Mouse (Mus musculus) midbrain, embryonic 11.5 days (tissue): ENCODE measurements around the gene Tcap. TPM values are rescaled to one million over a fixed set of nuclear protein-coding genes. Genes with fewer than 3 reads are reported as not detected.
"Not testable (repeated sequence)": the region's sequence is repeated elsewhere in the genome, so short reads cannot be mapped to it uniquely, and the experiment has no call there.

Experiments used
- ATAC-seq: fragments of 200-750 bp; cut with Nextera tagmentation; 2 replicates; pipeline ENCODE4 v1.8.0; 2017; ENCODE audit warnings: moderate TSS enrichment, moderate library complexity; ENCODE audit not compliant: low FRiP score
- DNase-seq: peaks from one replicate; pipeline ENCODE4 v3.0.0; 2015; ENCODE audit warnings: low spot score; ENCODE audit errors: missing footprints
- H3K27ac ChIP-seq: fragments of 300-500 bp; sonication (generic); 2 replicates; pipeline ENCODE4 v1.5.1; 2014; ENCODE audit warnings: low read depth, low read length
- H3K27me3 ChIP-seq: fragments of 300-500 bp; sonication (generic); 2 replicates; pipeline ENCODE4 v1.6.1; 2014; ENCODE audit warnings: mild to moderate bottlenecking, low read length, moderate library complexity, mixed read lengths; ENCODE audit not compliant: control insufficient read depth, insufficient read depth
- H3K36me3 ChIP-seq: fragments of 300-500 bp; sonication (generic); 2 replicates; pipeline ENCODE4 v1.6.1; 2014; ENCODE audit warnings: mild to moderate bottlenecking, low read length, moderate library complexity, mixed read lengths; ENCODE audit not compliant: control insufficient read depth, insufficient read depth
- H3K4me1 ChIP-seq: fragments of 300-500 bp; sonication (generic); 2 replicates; pipeline ENCODE4 v1.6.1; 2014; ENCODE audit warnings: low read length; ENCODE audit not compliant: control insufficient read depth, insufficient read depth
- H3K4me2 ChIP-seq: fragments of 300-500 bp; sonication (generic); 2 replicates; pipeline ENCODE4 v1.6.1; 2014; ENCODE audit warnings: mild to moderate bottlenecking, moderate library complexity
- H3K4me3 ChIP-seq: fragments of 300-500 bp; sonication (generic); 2 replicates; pipeline ENCODE4 v1.5.1; 2014; ENCODE audit warnings: low read depth, low read length
- H3K9ac ChIP-seq: fragments of 300-500 bp; sonication (generic); 2 replicates; pipeline ENCODE4 v1.6.1; 2014; ENCODE audit warnings: low read length
- H3K9me3 ChIP-seq: fragments of 300-500 bp; sonication (generic); 2 replicates; pipeline ENCODE4 v1.6.1; 2016; ENCODE audit warnings: low read length; ENCODE audit not compliant: control insufficient read depth
- WGBS: fragments of 180-500 bp; shearing (Covaris S2); extraction: QIAGEN DNeasy Blood & Tissue Kit; methylation state at CpG from one replicate; pipeline ENCODE4 v1.1.7; 2014; 5-methylcytosine and 5-hydroxymethylcytosine counted together
- polyA plus RNA-seq: library from polyadenylated mRNA; unstranded; fragments of >200 nt; fragmentation: Nextera tagmentation; extraction: Ambion mirVana; gene quantifications from 2 replicates; pipeline ENCODE4 v1.2.1, GENCODE M21; 2014

The Tcap gene
- polyA plus RNA-seq, 1 experiment from 2014 or later: not detected

DNA sequence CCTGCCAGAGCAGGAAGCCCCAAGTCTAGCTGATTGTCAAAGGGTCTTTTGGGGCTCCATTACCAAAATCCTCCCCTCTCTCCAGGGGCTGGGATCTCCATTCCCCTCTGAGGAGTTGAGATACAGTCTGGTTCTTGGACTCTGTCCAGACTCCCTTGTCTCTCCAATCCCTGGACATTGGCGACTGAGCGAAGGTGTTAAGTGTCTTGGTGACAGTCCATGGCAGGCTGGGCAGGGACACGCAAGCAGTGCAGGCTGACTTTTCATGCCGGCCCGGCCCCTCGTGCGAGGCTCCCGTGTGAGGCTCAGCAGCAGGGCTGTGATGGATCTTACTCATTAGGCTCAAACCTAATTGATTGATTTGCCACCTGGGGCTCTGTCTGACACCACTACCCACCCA lies 9.3 kb upstream of the Tcap start:
- Histone ChIP-seq H3K27ac (no peak overlapping the region), H3K4me1 (peaks cover 21% of the 10 kb centered on the region), H3K4me3 (no peak overlapping the region), H3K9me3 (no peaks in the 10 kb centered on the region), H3K4me2 (no peak overlapping the region), H3K27me3 (no peaks in the 10 kb centered on the region), H3K36me3 (peaks cover 19% of the 10 kb centered on the region), H3K9ac (no peak overlapping the region)
- ATAC-seq (no peak), DNase-seq (peak; percentile 44)
- 85% methylated on average over 8 of the region's 8 CpGs for WGBS

DNA sequence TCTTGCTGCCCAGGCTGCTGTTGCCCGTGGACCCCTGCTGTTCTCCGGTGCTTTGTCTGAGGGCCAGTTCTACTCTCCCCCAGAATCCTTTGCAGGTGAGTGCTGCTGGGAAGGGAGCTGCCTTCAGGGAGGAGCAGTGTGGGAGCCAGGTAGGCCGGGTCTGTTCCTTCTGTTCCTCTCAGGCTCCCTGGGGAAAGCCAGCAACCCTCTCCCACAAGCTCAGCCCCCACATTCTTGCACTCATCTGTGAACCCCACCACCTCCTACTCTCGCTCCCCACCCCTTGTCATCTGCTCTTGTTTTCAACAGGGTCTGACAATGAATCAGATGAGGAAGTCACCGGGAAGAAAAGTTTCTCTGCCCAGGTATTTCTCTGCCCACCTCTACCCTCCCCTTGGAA lies 6.9 kb upstream of the Tcap start:
- H3K9ac ChIP-seq: no peak overlapping the region
- 71% methylated on average over 5 of the region's 5 CpGs for WGBS
- no peaks in the 10 kb centered on the region for H3K9me3 ChIP-seq
- H3K36me3 ChIP-seq: peaks cover 27% of the 10 kb centered on the region
- DNase-seq (peak; percentile 35), ATAC-seq (no peak)
- no peak overlapping the region for H3K4me3 ChIP-seq
- H3K4me2 ChIP-seq: no peak overlapping the region
- no peaks in the 10 kb centered on the region for H3K27me3 ChIP-seq
- H3K4me1 ChIP-seq: peaks cover 9% of the 10 kb centered on the region
- H3K27ac ChIP-seq: no peak overlapping the region

GRCm38 (mm10) chr11:98377787-98378186 lies 5.8 kb upstream of the Tcap start:
- H3K27me3 ChIP-seq: no peaks in the 10 kb centered on the region
- no peak overlapping the region for H3K4me3 ChIP-seq
- WGBS: 85% methylated on average over 11 of the region's 11 CpGs
- no peak overlapping the region for H3K27ac ChIP-seq
- ATAC-seq (no peak), DNase-seq (peak; percentile 10)
- no peak overlapping the region for H3K4me2 ChIP-seq
- H3K4me1 ChIP-seq: peaks cover under 1% of the 10 kb centered on the region
- H3K9me3 ChIP-seq: no peaks in the 10 kb centered on the region
- H3K36me3 ChIP-seq: peaks cover 27% of the 10 kb centered on the region
- H3K9ac ChIP-seq: no peak overlapping the region

- Histone ChIP-seq H3K36me3 (peaks cover 27% of the 10 kb centered on the region), H3K4me2 (no peak overlapping the region), H3K27ac (no peak overlapping the region), H3K9me3 (no peaks in the 10 kb centered on the region), H3K4me3 (no peak overlapping the region), H3K9ac (no peak overlapping the region), H3K27me3 (no peaks in the 10 kb centered on the region; the same call in 1 of the 2 replicates), H3K4me1 (no peaks in the 10 kb centered on the region)
- DNase-seq: peak; percentile 49
- ATAC-seq: no peak
- WGBS: 87% methylated on average over 7 of the region's 7 CpGs
Measured at GRCm38 (mm10) chr11:98379379-98379778, 4.2 kb upstream of the Tcap start.

DNA sequence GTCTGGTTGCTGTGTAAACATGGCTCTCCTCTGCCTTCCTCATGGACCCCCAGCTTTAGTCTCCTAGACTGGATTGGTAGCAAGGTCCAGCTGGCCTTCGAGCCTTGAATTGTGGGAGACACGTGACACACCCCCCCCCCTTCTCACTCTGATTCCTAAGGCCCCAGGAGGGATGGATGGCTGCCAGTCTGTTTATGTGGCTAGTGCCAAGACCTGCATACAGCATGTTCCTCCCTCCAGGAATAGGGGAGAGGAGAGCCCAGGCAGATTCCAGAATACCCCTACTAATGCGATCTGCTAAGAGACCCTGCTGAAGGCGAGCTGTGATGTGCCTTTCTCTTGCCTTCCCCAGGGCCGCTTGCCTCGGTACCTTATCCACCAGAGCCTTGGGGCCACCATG lies 3.5 kb upstream of the Tcap start:
- H3K9ac ChIP-seq: no peak overlapping the region
- H3K36me3 ChIP-seq: peaks cover 27% of the 10 kb centered on the region
- ATAC-seq (no peak), DNase-seq (peak; percentile 70)
- no peak overlapping the region for H3K27ac ChIP-seq
- H3K27me3 ChIP-seq: peaks cover 4% of the 10 kb centered on the region; the same call in 1 of the 2 replicates
- no peak overlapping the region for H3K4me2 ChIP-seq
- no peaks in the 10 kb centered on the region for H3K9me3 ChIP-seq
- 85% methylated on average over 6 of the region's 6 CpGs for WGBS
- no peaks in the 10 kb centered on the region for H3K4me1 ChIP-seq
- no peak overlapping the region for H3K4me3 ChIP-seq

GRCm38 (mm10) chr11:98381651-98382050 lies 2.0 kb upstream of the Tcap start:
- Histone ChIP-seq H3K36me3 (peaks cover 27% of the 10 kb centered on the region), H3K9ac (no peak overlapping the region), H3K27me3 (peaks cover 16% of the 10 kb centered on the region), H3K9me3 (no peaks in the 10 kb centered on the region), H3K27ac (no peak overlapping the region), H3K4me3 (no peak overlapping the region), H3K4me2 (no peak overlapping the region), H3K4me1 (no peaks in the 10 kb centered on the region)
- no peak for ATAC-seq
- no peak for DNase-seq
- WGBS: 95% methylated on average over 2 of the region's 2 CpGs

DNA sequence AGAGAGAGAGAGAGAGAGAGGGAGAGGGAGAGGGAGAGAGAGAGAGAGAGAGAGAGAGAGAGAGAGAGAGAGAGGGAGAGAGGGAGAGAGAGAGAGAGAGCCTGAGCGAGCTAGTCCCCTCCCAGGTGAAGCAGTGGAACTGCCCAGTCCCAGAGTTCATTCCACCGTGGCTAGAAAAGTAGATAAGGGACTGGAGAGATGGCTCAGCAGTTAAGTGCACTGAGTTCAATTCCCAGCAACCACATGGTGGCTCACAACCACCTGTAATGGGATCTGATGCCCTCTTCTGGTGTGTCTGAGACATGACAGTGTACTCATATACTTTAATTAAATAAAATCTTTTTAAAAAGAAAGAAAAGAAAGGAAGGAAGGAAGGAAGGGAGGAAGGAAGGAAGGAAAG lies 1.2 kb upstream of the Tcap start:
- H3K9me3 ChIP-seq, H3K4me2 ChIP-seq, H3K4me3 ChIP-seq, H3K9ac ChIP-seq, H3K27ac ChIP-seq, H3K4me1 ChIP-seq, ATAC-seq: not testable (repeated sequence)
- Histone ChIP-seq H3K27me3 (peaks cover 21% of the 10 kb centered on the region), H3K36me3 (peaks cover 20% of the 10 kb centered on the region)
- WGBS: 69% methylated on average over 2 of the region's 2 CpGs
- DNase-seq: peak; percentile 8

DNA sequence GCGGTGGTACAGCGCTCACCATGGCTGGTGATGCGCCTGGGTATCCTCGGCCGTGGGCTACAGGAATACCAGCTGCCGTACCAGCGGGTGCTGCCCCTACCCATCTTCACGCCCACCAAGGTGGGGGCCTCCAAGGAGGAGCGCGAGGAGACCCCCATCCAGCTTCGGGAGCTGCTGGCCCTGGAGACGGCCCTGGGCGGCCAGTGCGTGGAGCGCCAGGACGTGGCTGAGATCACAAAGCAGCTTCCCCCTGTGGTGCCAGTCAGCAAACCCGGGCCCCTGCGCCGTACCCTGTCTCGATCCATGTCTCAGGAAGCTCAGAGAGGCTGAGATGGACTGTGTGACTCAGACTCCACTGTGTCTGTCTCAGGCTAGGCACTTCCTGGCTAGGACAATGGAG lies 605 bp downstream of the Tcap start:
- peak; percentile 64 for DNase-seq
- peaks cover 23% of the 10 kb centered on the region for H3K27me3 ChIP-seq
- H3K9ac ChIP-seq: no peak overlapping the region
- H3K9me3 ChIP-seq: no peaks in the 10 kb centered on the region
- no peak overlapping the region for H3K4me2 ChIP-seq
- H3K27ac ChIP-seq: no peak overlapping the region
- H3K36me3 ChIP-seq: peaks cover 8% of the 10 kb centered on the region; the same call in 1 of the 2 replicates
- no peaks in the 10 kb centered on the region for H3K4me1 ChIP-seq
- H3K4me3 ChIP-seq: no peak overlapping the region
- 67% methylated on average over 20 of the region's 20 CpGs for whole genome bisulfite sequencing
- no peak for ATAC-seq

DNA sequence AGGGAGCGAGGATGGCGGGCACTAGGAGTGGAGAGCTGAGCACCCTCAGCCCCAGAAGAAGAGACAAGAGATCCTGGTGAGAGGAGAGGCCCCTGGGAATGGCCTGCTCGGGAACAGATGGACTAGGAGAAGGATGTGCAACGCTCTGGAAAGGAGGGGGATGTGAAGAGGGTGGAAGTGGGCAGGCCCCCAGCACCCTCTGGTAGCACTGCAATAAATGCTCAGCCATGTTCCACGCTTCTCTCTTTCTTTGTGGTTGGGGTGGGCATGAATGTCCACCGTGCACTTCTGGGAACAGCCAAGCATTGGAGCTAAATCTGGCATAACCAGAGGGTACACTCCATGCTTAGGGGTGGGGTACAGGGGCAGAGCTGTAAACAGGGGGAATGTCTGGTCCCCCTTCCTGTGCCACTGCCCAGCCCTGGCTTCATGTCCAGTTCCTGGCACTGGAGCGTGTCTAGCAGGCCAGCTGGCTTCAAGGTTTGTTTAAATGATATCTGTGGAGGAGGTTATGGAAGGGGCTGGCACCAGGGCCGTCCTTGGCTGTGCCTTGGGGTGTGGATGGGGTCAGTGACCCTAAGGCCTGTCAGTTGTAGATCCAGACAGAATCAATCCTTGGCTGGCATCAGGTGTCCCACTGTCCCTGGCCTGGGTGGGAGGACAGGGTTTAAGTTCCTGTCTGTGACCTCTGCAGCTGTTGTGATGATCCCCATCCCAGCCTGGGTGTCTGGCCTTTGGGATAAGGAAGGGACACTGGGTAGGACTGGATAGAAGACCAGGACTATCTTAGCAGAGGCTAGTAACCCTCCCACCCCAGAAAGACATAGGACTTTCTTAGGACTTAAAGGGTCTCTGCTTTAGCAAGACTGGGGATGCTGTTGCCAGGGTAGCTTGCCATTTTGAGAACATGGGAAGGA lies 1.4 kb downstream of the Tcap start:
- WGBS: 77% methylated on average over 8 of the region's 8 CpGs
- no peak overlapping the region for H3K27ac ChIP-seq
- no peak overlapping the region for H3K4me2 ChIP-seq
- no peak for ATAC-seq
- peaks cover 23% of the 10 kb centered on the region for H3K27me3 ChIP-seq
- H3K4me3 ChIP-seq: no peak overlapping the region
- H3K36me3 ChIP-seq: peaks cover 7% of the 10 kb centered on the region; the same call in 1 of the 2 replicates
- no peaks in the 10 kb centered on the region for H3K4me1 ChIP-seq
- H3K9me3 ChIP-seq: no peaks in the 10 kb centered on the region
- DNase-seq: peak; percentile 74
- no peak overlapping the region for H3K9ac ChIP-seq
